Mouse (Mus musculus) brown adipose tissue, adult 24 weeks (tissue): ENCODE data around the gene Tgfbr2. TPM values are rescaled to one million over a fixed set of nuclear protein-coding genes. Genes with fewer than 3 reads are reported as not detected.
"Not testable (repeated sequence)": the region's sequence is repeated elsewhere in the genome, so short reads cannot be mapped to it uniquely, and the experiment has no call there.

Experiments
- H3K27ac ChIP-seq: fragments of 200-500 bp; replicated peaks from 2 replicates; pipeline ENCODE4 v1.5.1; 2012; ENCODE audit warnings: low read depth, mild to moderate bottlenecking, low read length
- H3K4me1 ChIP-seq: fragments of 200-500 bp; 2 replicates; pipeline ENCODE4 v1.6.1; 2012; ENCODE audit warnings: low read length, mixed read lengths; ENCODE audit not compliant: control insufficient read depth, insufficient read depth, insufficient read length
- H3K4me3 ChIP-seq: fragments of 200-500 bp; 2 replicates; pipeline ENCODE4 v1.5.1; 2012; ENCODE audit warnings: low read depth, mild to moderate bottlenecking, low read length, moderate library complexity; ENCODE audit not compliant: insufficient read depth
- polyA plus RNA-seq: library from polyadenylated mRNA; stranded (reverse); fragments of >200 nt; gene quantifications from 2 replicates; pipeline ENCODE4 v1.2.4, GENCODE M21; 2012; ENCODE audit not compliant: missing spikeins, insufficient read depth, insufficient read length

Gene Tgfbr2
- polyA plus RNA-seq, 1 experiment, result 60.5 TPM

GRCm38 (mm10) chr9:116071561-116071960 lies 103.6 kb downstream of the Tgfbr2 start:
- H3K4me1 ChIP-seq, H3K27ac ChIP-seq, H3K4me3 ChIP-seq: not testable (repeated sequence)

GRCm38 (mm10) chr9:116064774-116065173 lies 110.4 kb downstream of the Tgfbr2 start:
- Histone ChIP-seq H3K27ac (no peak overlapping the region), H3K4me1 (no peaks in the 10 kb centered on the region), H3K4me3 (no peak overlapping the region)

GRCm38 (mm10) chr9:116060691-116061090 lies 114.5 kb downstream of the Tgfbr2 start:
- H3K4me1 ChIP-seq, result no peaks in the 10 kb centered on the region
- H3K4me3 ChIP-seq, result no peak overlapping the region
- no peak overlapping the region for H3K27ac ChIP-seq

- Histone ChIP-seq H3K27ac (no peak overlapping the region), H3K4me1 (no peaks in the 10 kb centered on the region), H3K4me3 (no peak overlapping the region)
Observed at GRCm38 (mm10) chr9:116059156-116059555, 116.0 kb downstream of the Tgfbr2 start.

- no peak overlapping the region for H3K27ac ChIP-seq
- no peak overlapping the region for H3K4me3 ChIP-seq
- no peaks in the 10 kb centered on the region for H3K4me1 ChIP-seq
Observed at GRCm38 (mm10) chr9:116058475-116058874, 116.7 kb downstream of the Tgfbr2 start.

- Histone ChIP-seq H3K4me3 (no peak overlapping the region), H3K4me1 (no peaks in the 10 kb centered on the region), H3K27ac (no peak overlapping the region)
Observed at GRCm38 (mm10) chr9:116053976-116054375, 121.2 kb downstream of the Tgfbr2 start.

- Histone ChIP-seq H3K4me1 (no peaks in the 10 kb centered on the region), H3K4me3 (no peak overlapping the region), H3K27ac (no peak overlapping the region)
Observed at GRCm38 (mm10) chr9:116049985-116050384, 125.2 kb downstream of the Tgfbr2 start.

GRCm38 (mm10) chr9:116041787-116042186 lies 133.4 kb downstream of the Tgfbr2 start:
- no peak overlapping the region for H3K4me3 ChIP-seq
- no peaks in the 10 kb centered on the region for H3K4me1 ChIP-seq
- H3K27ac ChIP-seq, result no peak overlapping the region

GRCm38 (mm10) chr9:116041369-116041768 lies 133.8 kb downstream of the Tgfbr2 start:
- Histone ChIP-seq H3K4me1 (no peaks in the 10 kb centered on the region), H3K4me3 (no peak overlapping the region), H3K27ac (no peak overlapping the region)

- not testable (repeated sequence) for H3K4me3 ChIP-seq, H3K27ac ChIP-seq, H3K4me1 ChIP-seq
Observed at GRCm38 (mm10) chr9:116040852-116041251, 134.3 kb downstream of the Tgfbr2 start.

- Histone ChIP-seq H3K4me3 (no peak overlapping the region), H3K27ac (no peak overlapping the region), H3K4me1 (no peaks in the 10 kb centered on the region)
Observed at GRCm38 (mm10) chr9:116039981-116040380, 135.2 kb downstream of the Tgfbr2 start.

GRCm38 (mm10) chr9:116038275-116038674 lies 136.9 kb downstream of the Tgfbr2 start:
- H3K4me1 ChIP-seq, result no peaks in the 10 kb centered on the region
- H3K4me3 ChIP-seq, result no peak overlapping the region
- no peak overlapping the region for H3K27ac ChIP-seq
